Mouse (Mus musculus): ENCODE measurements around the gene Fmo6.

The Fmo6 gene

GRCm38 (mm10) chr1:162937415-162937814 is at the start of gene Fmo6:
Fmo6 (minus strand) TSS chr1:162937515.
- DNase-seq (ENCODE audit: low read depth), result no peak

GRCm38 (mm10) chr1:162986777-162987176 is 49.5 kb upstream of the Fmo6 start:
- no peak for DNase-seq (ENCODE audit: low read depth)

- DNase-seq (ENCODE audit: low read depth), result no peak
Observed at GRCm38 (mm10) chr1:162986121-162986748, 48.9 kb upstream of the Fmo6 start.

GRCm38 (mm10) chr1:162984428-162984827 is 47.1 kb upstream of the Fmo6 start, which contains the start of gene Fmo3:
Fmo3 (minus strand) TSS chr1:162984528.
- no peak for DNase-seq (ENCODE audit: low read depth)

GRCm38 (mm10) chr1:162963556-162963955 is 26.2 kb upstream of the Fmo6 start:
- DNase-seq (ENCODE audit: low read depth), result no peak

GRCm38 (mm10) chr1:162957422-162957821 is 20.1 kb upstream of the Fmo6 start:
- DNase-seq (ENCODE audit: low read depth), result no peak

- no peak for DNase-seq (ENCODE audit: low read depth)
Observed at GRCm38 (mm10) chr1:162953079-162953478, 15.8 kb upstream of the Fmo6 start.

- DNase-seq (ENCODE audit: low read depth), result no peak
Observed at GRCm38 (mm10) chr1:162949763-162950162, 12.4 kb upstream of the Fmo6 start.

GRCm38 (mm10) chr1:162947934-162948333 is 10.6 kb upstream of the Fmo6 start:
- DNase-seq (ENCODE audit: low read depth), result no peak

GRCm38 (mm10) chr1:162946837-162947558 is 9.7 kb upstream of the Fmo6 start:
- no peak for DNase-seq (ENCODE audit: low read depth)

- DNase-seq (ENCODE audit: low read depth), result no peak
Observed at GRCm38 (mm10) chr1:162943700-162944099, 6.4 kb upstream of the Fmo6 start.

- DNase-seq (ENCODE audit: low read depth), result no peak
Observed at GRCm38 (mm10) chr1:162938696-162939351, 1.5 kb upstream of the Fmo6 start.

- DNase-seq (ENCODE audit: low read depth), result no peak
Observed at GRCm38 (mm10) chr1:162937970-162938695, 818 bp upstream of the Fmo6 start.

- no peak for DNase-seq (ENCODE audit: low read depth)
Observed at GRCm38 (mm10) chr1:162934374-162935012, 2.8 kb downstream of the Fmo6 start.

- no peak for DNase-seq (ENCODE audit: low read depth)
Observed at GRCm38 (mm10) chr1:162932386-162932785, 4.9 kb downstream of the Fmo6 start.

GRCm38 (mm10) chr1:162931880-162932279 is 5.4 kb downstream of the Fmo6 start:
- no peak for DNase-seq (ENCODE audit: low read depth)

GRCm38 (mm10) chr1:162931310-162931875 is 5.9 kb downstream of the Fmo6 start:
- DNase-seq (ENCODE audit: low read depth), result no peak

GRCm38 (mm10) chr1:162930631-162931030 is 6.7 kb downstream of the Fmo6 start:
- DNase-seq (ENCODE audit: low read depth), result no peak

- DNase-seq (ENCODE audit: low read depth), result no peak
Observed at GRCm38 (mm10) chr1:162929146-162929545, 8.2 kb downstream of the Fmo6 start.

- DNase-seq (ENCODE audit: low read depth), result no peak
Observed at GRCm38 (mm10) chr1:162925121-162925520, 12.2 kb downstream of the Fmo6 start.

- no peak for DNase-seq (ENCODE audit: low read depth)
Observed at GRCm38 (mm10) chr1:162916661-162917060, 20.7 kb downstream of the Fmo6 start.
